Mouse (Mus musculus) CH12.LX (cell line): ENCODE results near the gene Adrb1.

Source experiments
- CTCF ChIP-seq, 2 experiments: IDR thresholded peaks in 1 of 2; conservative IDR thresholded peaks in 1 of 2; 2 replicates each; pipeline ENCODE4 v1.5.1; 2011 to 2012; ENCODE audit warnings: low read depth in 2 of 2, low read length in 2 of 2, improper control_type of control experiment in 1 of 2, inconsistent platforms in 1 of 2, mild to moderate bottlenecking in 1 of 2, moderate library complexity in 1 of 2
- EP300 ChIP-seq: IDR thresholded peaks from 2 replicates; pipeline ENCODE4 v1.6.1; 2011; ENCODE audit warnings: low read length, improper control_type of control experiment
- MAFK ChIP-seq: IDR thresholded peaks from 2 replicates; pipeline ENCODE4 v1.6.1; 2011; ENCODE audit warnings: low read length, improper control_type of control experiment; ENCODE audit not compliant: insufficient replicate concordance
- MXI1 ChIP-seq: IDR thresholded peaks from 2 replicates; pipeline ENCODE4 v1.6.1; 2011; ENCODE audit warnings: mild to moderate bottlenecking, low read depth, low read length, improper control_type of control experiment
- POLR2A ChIP-seq: IDR thresholded peaks from 2 replicates; pipeline ENCODE4 v1.6.1; 2011; ENCODE audit warnings: low read depth, mild to moderate bottlenecking, improper control_type of control experiment, low read length
- SMC3 ChIP-seq: IDR thresholded peaks from 2 replicates; pipeline ENCODE4 v1.6.1; 2011; ENCODE audit warnings: low read depth, low read length, improper control_type of control experiment
- TCF12 ChIP-seq: IDR thresholded peaks from 2 replicates; pipeline ENCODE4 v1.6.1; 2014; ENCODE audit warnings: low read depth, mild to moderate bottlenecking, inconsistent platforms, low read length, improper control_type of control experiment
- ZKSCAN1 ChIP-seq: IDR thresholded peaks from 2 replicates; pipeline ENCODE4 v1.6.1; 2012; ENCODE audit warnings: low read depth, inconsistent platforms, low read length, improper control_type of control experiment, borderline replicate concordance

GRCm38 (mm10) chr19:56760306-56760940 lies 38.4 kb downstream of the Adrb1 start:
- TF ChIP-seq SMC3 (no peak), EP300 (no peak), MXI1 (no peak), MAFK (no peak), CTCF (conservative IDR thresholded peaks at IDR 0.05 in 1 of 2, IDR thresholded peaks at IDR 0.05 in 1 of 2; ENCODE audit: low read depth in 2 of 2, low read length in 2 of 2) (no peak), POLR2A (no peak), ZKSCAN1 (no peak), TCF12 (no peak)
